Mouse (Mus musculus): ENCODE measurements around the gene Cav2.

DNA sequence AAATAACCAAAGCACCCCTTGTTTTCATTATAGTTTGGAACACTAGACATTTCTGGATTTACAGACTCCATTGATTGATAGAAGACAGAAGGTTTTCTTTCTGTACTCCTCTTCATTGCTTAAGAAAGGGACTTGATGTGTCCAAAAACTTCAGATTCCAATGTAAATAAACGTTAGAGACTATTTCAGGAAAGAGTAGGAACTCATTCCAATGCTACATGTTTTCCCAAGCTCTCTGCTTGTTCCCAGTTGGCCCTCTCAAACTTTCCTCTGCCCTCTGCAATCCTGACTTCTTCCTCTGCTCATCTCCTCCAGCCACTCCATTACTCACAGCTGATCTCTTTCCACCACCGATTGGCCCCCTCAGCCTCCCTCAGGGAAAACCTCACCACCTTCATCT is 18.2 kb upstream of the Cav2 start:
- no peak for TF ChIP-seq CTCF (IDR thresholded peaks at IDR 0.05; ENCODE audit: borderline replicate concordance, extremely low read depth, insufficient read depth, insufficient read length)
- no peak for TF ChIP-seq POLR2A (IDR thresholded peaks at IDR 0.05; ENCODE audit: borderline replicate concordance, extremely low read depth, insufficient read depth, insufficient read length, poor library complexity, severe bottlenecking)

Measured in brain, embryonic 14.5 days (tissue).